Mouse (Mus musculus): ENCODE data around the gene Pml.

- no peak for TF ChIP-seq CTCF (IDR thresholded peaks at IDR 0.05; ENCODE audit: low read depth, low read length)
- no peak for TF ChIP-seq GATA1 (IDR thresholded peaks at IDR 0.05; ENCODE audit: borderline replicate concordance, low read length)
- no peak for TF ChIP-seq TAL1 (conservative IDR thresholded peaks at IDR 0.05; ENCODE audit: low read depth, low read length)
Observed at GRCm38 (mm10) chr9:58295345-58295744, 45.8 kb upstream of the Pml start.

All from G1E (cell line).